Mouse (Mus musculus) right cerebral cortex, postnatal 25 days (tissue): ENCODE measurements around the gene Lmcd1.

Experiments
- DNase-seq: peaks from one replicate; pipeline ENCODE4 v3.0.0; 2022

Gene Lmcd1

GRCm38 (mm10) chr6:112364581-112364980, 91.0 kb downstream of the Lmcd1 start:
- DNase-seq, result no peak

GRCm38 (mm10) chr6:112365294-112365693, 91.7 kb downstream of the Lmcd1 start:
- no peak for DNase-seq

- DNase-seq, result peak; percentile 22
Measured at GRCm38 (mm10) chr6:112373886-112374585, 100.5 kb downstream of the Lmcd1 start.

GRCm38 (mm10) chr6:112375661-112376392, 102.3 kb downstream of the Lmcd1 start:
- DNase-seq, result no peak

GRCm38 (mm10) chr6:112379054-112379453, 105.5 kb downstream of the Lmcd1 start:
- DNase-seq, result no peak
